Mouse (Mus musculus) B cell, adult (primary cell): ENCODE data around the gene Olig3. TPM values are rescaled to one million over a fixed set of nuclear protein-coding genes. Genes with fewer than 3 reads are reported as not detected.

Source experiments
- total RNA-seq: library from RNA; stranded (reverse); gene quantifications from 4 replicates; pipeline ENCODE4 v1.2.4, GENCODE M21; 2023; ENCODE audit not compliant: inconsistent age

Gene Olig3
- not detected in 4 replicates for total RNA-seq

DNA sequence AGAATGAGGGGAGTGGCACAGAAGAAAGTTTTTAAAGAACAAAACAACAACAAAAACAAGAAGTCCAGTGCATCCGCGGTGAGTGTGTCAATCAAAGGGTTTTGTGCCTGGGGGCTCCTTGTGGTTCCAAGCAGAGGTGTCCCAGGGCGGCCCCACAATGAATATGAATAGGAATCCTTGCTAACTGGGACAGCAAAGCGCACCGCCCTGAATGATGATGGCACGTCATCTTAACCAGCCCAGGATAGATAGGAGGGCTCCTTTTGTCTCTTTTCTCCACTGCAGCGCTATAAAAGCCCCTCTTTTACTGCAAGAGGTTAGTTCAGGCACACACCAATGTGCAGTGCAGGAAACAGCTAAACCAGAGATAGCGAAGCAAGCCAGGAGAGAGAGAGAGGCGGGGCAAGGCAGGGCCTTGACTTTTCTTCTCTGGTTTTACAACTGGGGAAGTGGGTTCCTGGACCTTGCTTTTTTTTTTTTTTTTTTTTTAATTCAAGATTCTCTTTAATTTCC is at the start of gene Olig3:
TSS of gene Olig3 (plus strand) at position 463 of the 513 bp plus-strand sequence.

Other genes starting within 250 kb of the Olig3 start
- 103 to 115 TPM (median 108 TPM) in 4 replicates for gene Ifngr1, start 235.4 kb downstream of the Olig3 start, total RNA-seq